ENCODE assay signal across 10 mouse cellular contexts in the genomic region with DNA sequence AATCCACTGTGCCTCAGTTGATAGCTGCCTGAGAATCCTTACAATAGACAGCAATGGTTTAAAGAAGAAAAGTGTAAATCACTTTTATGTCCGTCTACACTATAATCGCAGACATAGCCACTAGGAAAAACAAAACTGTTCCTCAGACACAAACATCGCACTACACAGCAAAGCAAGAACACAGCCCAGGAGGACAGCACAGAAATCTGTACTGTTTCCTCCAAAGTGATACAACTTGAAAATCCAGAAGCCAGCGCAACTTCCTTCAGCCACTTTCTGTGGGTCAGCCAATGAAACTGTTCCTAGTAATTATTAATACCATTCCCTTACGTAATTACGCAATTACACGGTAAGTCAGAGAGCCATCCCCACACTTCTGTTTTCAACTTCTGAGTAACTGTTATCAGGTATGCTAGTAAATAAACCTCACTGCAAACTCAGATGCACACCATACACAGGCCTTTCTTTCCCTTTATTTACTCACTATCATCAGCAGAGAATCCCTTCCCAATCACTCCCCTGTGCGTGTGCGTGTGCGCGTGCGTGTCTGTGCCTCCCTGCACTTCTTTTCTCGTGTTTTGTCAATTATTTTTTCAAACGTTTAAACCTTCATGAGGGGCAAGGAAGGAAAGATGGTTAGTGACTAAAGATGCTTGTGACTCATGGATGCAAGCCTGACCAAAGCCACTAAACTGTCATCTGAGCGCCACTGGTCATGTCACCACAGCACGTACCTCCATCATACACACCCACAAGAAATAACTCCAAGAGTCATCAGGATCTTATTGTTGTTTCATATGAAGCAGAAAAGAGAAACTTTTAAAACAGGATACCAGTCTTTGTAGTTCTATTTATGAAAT.
DNase-seq lines count a peak whose midpoint lies in the region; ATAC-seq and TF ChIP-seq lines count a peak whose summit lies in the region.
"Had no signal": no experiment of that assay in that cellular context is flagged by ENCODE, and none has a peak within 500 bp of the region (broad histone marks: within the 10 kb centered on the region; RNA-seq: fewer than 3 reads in every experiment).

No protein-coding gene starts in this region.

- no peak overlapping the region for H3K27ac ChIP-seq in hindbrain, embryonic 15.5 days (replicated peaks)
- no peak overlapping the region for H3K27ac ChIP-seq in hindbrain, embryonic 10.5 days
- no peak overlapping the region for H3K27ac ChIP-seq in lung, embryonic 16.5 days (ENCODE audit: low read length)
- no peak overlapping the region for H3K27ac ChIP-seq in liver, postnatal 0 days (ENCODE audit: low read depth)

- no peak for DNase-seq in hindbrain, embryonic 10.5 days (ENCODE audit: low spot score)
- no peak for DNase-seq in lung, postnatal 25 days (ENCODE audit: low spot score)
- DNase-seq in liver, postnatal 0 days, result no peak
- DNase-seq in ovary, postnatal 14 days (ENCODE audit: low spot score), result no peak
- no peak for DNase-seq in spleen, postnatal 36 days (ENCODE audit: low spot score in 2 of 2)
- DNase-seq: embryo, embryonic 11 days; forebrain, postnatal 0 days had no signal

- TF ChIP-seq CTCF in liver, postnatal 0 days (IDR thresholded peaks at IDR 0.05; ENCODE audit: low read depth), result no peak

- peaks cover 30% of the 10 kb centered on the region for H3K4me1 ChIP-seq in hindbrain, embryonic 15.5 days (replicated peaks)
- peaks cover 37% of the 10 kb centered on the region for H3K4me1 ChIP-seq in hindbrain, embryonic 10.5 days (replicated peaks)
- H3K4me1 ChIP-seq in lung, embryonic 16.5 days (replicated peaks; ENCODE audit: control insufficient read depth, insufficient read depth, low read length), result peaks cover 31% of the 10 kb centered on the region
- H3K4me1 ChIP-seq in liver, postnatal 0 days (ENCODE audit: insufficient read depth), result peaks cover 10% of the 10 kb centered on the region; the same call in 1 of the 2 replicates

- ATAC-seq in hindbrain, embryonic 15.5 days (ENCODE audit: low FRiP score, low read depth), result no peak
- no peak for ATAC-seq in lung, embryonic 16.5 days (ENCODE audit: low read depth)
- ATAC-seq in granulocyte monocyte progenitor cell, adult 5-6 weeks (replicated peaks; ENCODE audit: poor library complexity, severe bottlenecking), result 0 out of 2 replicates have a peak, but pooled peaks have one; percentile 33
- no peak for ATAC-seq in liver, postnatal 0 days
- ATAC-seq: forebrain, postnatal 0 days had no signal

- WGBS in hindbrain, embryonic 15.5 days, result 78% methylated on average over 16 of the region's 16 CpGs
- 86% methylated on average over 16 of the region's 16 CpGs for WGBS in hindbrain, embryonic 10.5 days
- WGBS in lung, embryonic 16.5 days, result 57% methylated on average over 16 of the region's 16 CpGs
- WGBS in liver, postnatal 0 days (ENCODE audit: insufficient replicate concordance), result 51% methylated on average over 16 of the region's 16 CpGs

- H3K4me3 ChIP-seq in hindbrain, embryonic 15.5 days, result no peak overlapping the region
- no peak overlapping the region for H3K4me3 ChIP-seq in hindbrain, embryonic 10.5 days
- peak overlapping the region; percentile 30 for H3K4me3 ChIP-seq in lung, embryonic 16.5 days (ENCODE audit: low read length)
- no peak overlapping the region for H3K4me3 ChIP-seq in liver, postnatal 0 days (ENCODE audit: low read depth, low read length)

- H3K4me2 ChIP-seq in hindbrain, embryonic 15.5 days, result 0 out of 2 replicates have a peak overlapping the region, but pooled peaks have one; percentile 1
- H3K4me2 ChIP-seq in lung, embryonic 16.5 days (ENCODE audit: low read depth, low read length), result peak overlapping the region; percentile 56
- peak overlapping the region; percentile 37 for H3K4me2 ChIP-seq in liver, postnatal 0 days (ENCODE audit: low read depth, low read length)

- no peaks in the 10 kb centered on the region for H3K9me3 ChIP-seq in hindbrain, embryonic 15.5 days
- H3K9me3 ChIP-seq in hindbrain, embryonic 10.5 days, result no peaks in the 10 kb centered on the region
- no peaks in the 10 kb centered on the region for H3K9me3 ChIP-seq in lung, embryonic 16.5 days (ENCODE audit: control insufficient read depth, low read length)
- H3K9me3 ChIP-seq in liver, postnatal 0 days (ENCODE audit: low read length), result no peaks in the 10 kb centered on the region

- no peaks in the 10 kb centered on the region for H3K36me3 ChIP-seq in hindbrain, embryonic 15.5 days
- H3K36me3 ChIP-seq in hindbrain, embryonic 10.5 days, result 0 out of 2 replicates have a peak, but pooled peaks cover 4% of the 10 kb centered on the region
- H3K36me3 ChIP-seq in lung, embryonic 16.5 days (ENCODE audit: control insufficient read depth, insufficient read depth, low read length), result no peaks in the 10 kb centered on the region
- H3K36me3 ChIP-seq in liver, postnatal 0 days (replicated peaks; ENCODE audit: insufficient read depth, low read length), result no peaks in the 10 kb centered on the region

- TF ChIP-seq EP300 in liver, postnatal 0 days (IDR thresholded peaks at IDR 0.05; ENCODE audit: low read depth), result no peak

- no peaks in the 10 kb centered on the region for H3K27me3 ChIP-seq in hindbrain, embryonic 15.5 days
- no peaks in the 10 kb centered on the region for H3K27me3 ChIP-seq in hindbrain, embryonic 10.5 days (ENCODE audit: insufficient read depth, poor library complexity, severe bottlenecking)
- H3K27me3 ChIP-seq in lung, embryonic 16.5 days (ENCODE audit: control insufficient read depth, insufficient read depth, low read depth, low read length), result no peaks in the 10 kb centered on the region
- H3K27me3 ChIP-seq in liver, postnatal 0 days (ENCODE audit: insufficient read depth, low read length), result peaks cover 22% of the 10 kb centered on the region

- no peak overlapping the region for H3K9ac ChIP-seq in hindbrain, embryonic 15.5 days
- peak overlapping the region; percentile 43 for H3K9ac ChIP-seq in lung, embryonic 16.5 days (ENCODE audit: low read length)
- no peak overlapping the region for H3K9ac ChIP-seq in liver, postnatal 0 days (replicated peaks)
- H3K9ac ChIP-seq: forebrain, postnatal 0 days had no signal

Comparison
In these comparisons a context has a peak if more than half of its experiments do, and no peak if none do; other contexts are left out.
1. H3K4me2 ChIP-seq: peak in every context shown above with its lines; median percentile 56 in lung, embryonic 16.5 days; 37 in liver, postnatal 0 days; 1 in hindbrain, embryonic 15.5 days.